ENCODE assay signal across 17 mouse cellular contexts in genomic region chr11:121278011-121278410, GRCm38 (mm10).
"Had no signal": no experiment of that assay in that cellular context is flagged by ENCODE, and none has a peak within 500 bp of the region (broad histone marks: within the 10 kb centered on the region; RNA-seq: fewer than 3 reads in every experiment).

No protein-coding gene starts in this region.

- DNase-seq: lung, adult 2 months; lung, postnatal 14 days; lung, postnatal 36 days; right cerebral cortex, postnatal 14 days; thymus, adult 2 months; thymus, postnatal 25 days; thymus, postnatal 4 days had no signal

- H3K36me3 ChIP-seq: midbrain, embryonic 15.5 days; stomach, embryonic 15.5 days had no signal

- H3K4me2 ChIP-seq: lung, embryonic 15.5 days; midbrain, embryonic 11.5 days; midbrain, embryonic 13.5 days; midbrain, embryonic 15.5 days; neural tube, embryonic 12.5 days; stomach, embryonic 15.5 days had no signal

- H3K4me3 ChIP-seq: lung, embryonic 15.5 days; midbrain, embryonic 13.5 days; midbrain, embryonic 15.5 days; neural tube, embryonic 12.5 days; stomach, embryonic 15.5 days had no signal

- H3K27ac ChIP-seq: lung, embryonic 15.5 days; macrophage; midbrain, embryonic 13.5 days; midbrain, embryonic 15.5 days; neural tube, embryonic 12.5 days; stomach, embryonic 15.5 days; stomach, postnatal 0 days had no signal

- H3K4me1 ChIP-seq: lung, embryonic 15.5 days; neural tube, embryonic 12.5 days; stomach, embryonic 15.5 days had no signal

- H3K9me3 ChIP-seq: lung, embryonic 15.5 days; megakaryocyte, embryonic 14.5 days; midbrain, embryonic 13.5 days; midbrain, embryonic 15.5 days; neural tube, embryonic 12.5 days; stomach, embryonic 15.5 days had no signal

- H3K27me3 ChIP-seq: lung, embryonic 15.5 days; megakaryocyte, embryonic 14.5 days; midbrain, embryonic 13.5 days; midbrain, embryonic 15.5 days; neural tube, embryonic 12.5 days; stomach, embryonic 15.5 days had no signal

- H3K9ac ChIP-seq: lung, embryonic 15.5 days; midbrain, embryonic 13.5 days; midbrain, embryonic 15.5 days; neural tube, embryonic 12.5 days; stomach, embryonic 15.5 days had no signal

- ATAC-seq: lung, postnatal 0 days; midbrain, embryonic 13.5 days; midbrain, embryonic 15.5 days had no signal
